Mouse (Mus musculus) adrenal gland, adult 18-20 months (tissue): ENCODE results near the gene Frs3. TPM values are rescaled to one million over a fixed set of nuclear protein-coding genes. Genes with fewer than 3 reads are reported as not detected.
A peak's percentile ranks its signal among the peaks of the same experiment; 100 is the strongest.

Source experiments
- DNase-seq, 2 experiments: peaks; one replicate each; pipeline ENCODE4 v3.0.0; 2021 to 2022; ENCODE audit warnings: low spot score in 2 of 2
- total RNA-seq, 2 experiments: library from RNA; stranded (reverse); gene quantifications; 1 replicate in 1 of 2; 2 replicates in 1 of 2; pipeline ENCODE4 v1.2.3; 2021

The Frs3 gene
- total RNA-seq, 2 experiments from 2014 or later, result 4.9 to 7.1 TPM

GRCm38 (mm10) chr17:47730633-47731575, 42.1 kb downstream of the Frs3 start:
- no peak for DNase-seq

DNA sequence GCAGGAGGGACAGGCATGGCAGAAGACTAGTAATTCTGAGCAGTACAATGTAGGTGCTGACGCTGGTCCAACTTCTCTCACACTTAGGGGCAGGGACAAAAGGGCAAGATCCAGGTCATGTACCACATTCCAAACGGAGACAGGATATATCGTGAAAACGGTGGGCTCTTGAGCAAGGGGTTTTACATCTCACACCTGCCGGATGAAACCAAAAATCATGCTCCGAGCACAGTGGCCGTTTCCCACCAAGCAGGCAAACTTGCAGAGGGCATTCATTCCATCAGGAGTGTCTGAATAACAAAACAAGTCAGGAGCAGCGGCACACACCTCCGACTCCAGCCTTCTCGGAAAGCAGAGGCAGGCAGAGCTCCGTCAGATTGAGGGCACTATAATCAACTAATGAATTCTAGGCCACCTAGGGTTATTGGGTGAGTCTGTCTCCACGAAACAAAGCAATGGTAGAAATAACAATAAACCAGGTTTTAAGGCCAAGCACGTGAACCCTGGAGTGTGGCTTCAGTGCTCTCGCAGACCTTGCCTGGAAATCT, 46.8 kb downstream of the Frs3 start:
- DNase-seq, result no peak

DNA sequence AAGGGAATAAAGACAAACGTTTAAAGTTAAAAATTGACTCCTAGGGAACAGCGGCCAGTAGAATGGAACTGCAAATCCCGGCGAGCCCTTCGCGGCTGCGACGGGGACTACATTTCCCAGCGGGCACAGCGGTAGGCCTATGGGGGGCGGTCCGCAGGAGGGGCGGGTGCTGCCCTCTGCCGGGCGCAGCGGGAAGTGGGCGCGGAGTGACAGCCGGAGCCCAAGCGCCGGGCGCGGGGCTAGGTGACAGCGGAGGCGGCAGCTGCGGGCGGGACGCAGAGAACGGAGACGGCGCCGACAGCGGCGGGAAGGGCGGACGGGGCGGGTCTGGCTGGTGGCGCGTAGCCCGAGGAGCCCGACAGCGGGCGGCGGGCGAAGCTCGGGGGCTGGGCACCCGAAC, 48.0 kb downstream of the Frs3 start, which contains the start of gene Tfeb:
Gene Tfeb, plus strand, starts transcription at position 175 of the 400 bp plus-strand sequence.
- DNase-seq, result peak; percentile 99

GRCm38 (mm10) chr17:47737271-47738065, 48.6 kb downstream of the Frs3 start:
- peak; percentile 84 to 87 for DNase-seq

DNA sequence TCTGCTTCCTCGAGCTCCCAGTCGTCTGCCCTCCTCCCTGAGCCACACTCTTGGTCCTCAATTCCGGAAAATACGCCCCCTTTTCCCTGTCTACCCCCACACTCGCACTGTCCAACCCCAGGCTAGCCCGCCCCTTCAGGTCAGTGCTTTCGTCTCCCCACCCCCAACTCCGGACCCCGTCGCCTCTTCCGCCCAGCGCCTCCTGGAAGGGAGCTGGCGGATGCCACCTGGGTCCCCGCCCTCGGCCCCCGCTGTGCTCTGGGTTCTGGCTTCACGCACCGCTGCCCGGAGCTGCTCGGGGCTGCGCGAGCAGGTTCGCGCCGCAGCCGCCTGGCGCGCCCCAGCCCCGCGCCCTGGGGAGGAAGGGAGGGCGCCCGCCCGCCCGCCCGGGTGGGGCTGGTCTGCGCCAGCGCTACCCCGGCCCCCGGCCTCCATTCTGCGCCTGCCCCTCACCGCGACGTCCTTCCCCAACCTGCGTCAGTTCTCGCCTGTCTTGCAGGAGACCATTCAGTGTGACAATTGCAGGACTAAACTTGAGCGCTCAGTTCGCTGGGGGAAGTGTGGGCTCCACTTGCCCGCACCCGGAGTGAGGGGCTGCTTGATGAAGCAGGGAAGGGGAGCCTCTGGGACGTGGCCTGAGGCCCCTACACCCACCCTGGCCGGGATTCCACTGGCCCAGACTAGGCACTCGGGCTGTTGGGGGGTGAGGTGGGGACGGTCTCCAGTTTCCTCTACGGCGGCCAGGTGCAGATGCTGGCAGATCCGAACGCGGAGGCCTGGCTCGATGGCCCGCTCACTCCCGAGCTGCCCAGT, 49.4 kb downstream of the Frs3 start:
- DNase-seq, result peak; percentile 51 to 62

DNA sequence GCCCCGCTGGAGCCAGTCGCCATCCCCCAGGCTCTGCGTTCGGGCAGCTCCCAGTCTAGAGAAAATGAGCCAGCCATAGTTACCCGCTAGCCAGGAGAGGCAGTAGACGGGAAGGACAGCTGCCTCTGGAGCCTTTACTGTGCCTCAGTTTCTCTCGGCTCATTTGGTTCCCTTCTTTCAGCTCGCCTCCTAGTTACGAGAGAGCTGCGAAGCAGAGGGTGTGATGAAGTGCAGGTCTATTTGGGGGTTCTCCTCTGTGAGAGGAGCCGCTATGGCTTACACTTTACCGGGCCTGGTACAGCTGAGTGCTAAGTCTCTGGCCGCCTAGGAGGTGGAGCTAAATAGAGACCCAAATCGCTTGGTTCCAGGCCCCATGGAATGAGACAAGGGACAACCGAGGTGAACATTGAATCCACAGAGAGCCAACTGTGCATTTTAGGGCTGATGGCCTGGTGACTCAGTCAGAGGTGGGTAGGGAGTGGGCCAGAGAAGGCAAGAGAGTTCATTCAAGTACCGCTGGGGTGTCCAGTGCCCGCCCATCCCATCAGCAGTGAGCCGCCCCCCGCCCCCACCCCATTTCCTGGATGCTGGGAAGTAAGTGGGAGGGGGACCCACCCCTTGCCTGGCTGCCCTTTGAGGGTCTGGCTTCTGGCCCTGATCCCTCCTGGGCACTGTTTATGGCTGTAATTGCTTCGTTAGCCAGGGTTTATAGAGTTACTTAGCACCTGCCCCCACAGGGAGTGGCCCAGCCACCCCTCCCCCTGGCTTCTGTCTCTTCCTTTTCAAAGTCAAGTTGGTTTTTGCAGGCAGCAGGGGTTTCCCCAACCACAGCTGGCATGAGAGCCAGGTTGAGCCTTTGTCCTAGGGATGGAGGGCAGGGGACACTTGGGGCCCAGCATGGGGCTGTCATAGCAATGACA, 50.3 kb downstream of the Frs3 start:
- no peak for DNase-seq

GRCm38 (mm10) chr17:47740186-47740585, 51.4 kb downstream of the Frs3 start:
- DNase-seq, result no peak

DNA sequence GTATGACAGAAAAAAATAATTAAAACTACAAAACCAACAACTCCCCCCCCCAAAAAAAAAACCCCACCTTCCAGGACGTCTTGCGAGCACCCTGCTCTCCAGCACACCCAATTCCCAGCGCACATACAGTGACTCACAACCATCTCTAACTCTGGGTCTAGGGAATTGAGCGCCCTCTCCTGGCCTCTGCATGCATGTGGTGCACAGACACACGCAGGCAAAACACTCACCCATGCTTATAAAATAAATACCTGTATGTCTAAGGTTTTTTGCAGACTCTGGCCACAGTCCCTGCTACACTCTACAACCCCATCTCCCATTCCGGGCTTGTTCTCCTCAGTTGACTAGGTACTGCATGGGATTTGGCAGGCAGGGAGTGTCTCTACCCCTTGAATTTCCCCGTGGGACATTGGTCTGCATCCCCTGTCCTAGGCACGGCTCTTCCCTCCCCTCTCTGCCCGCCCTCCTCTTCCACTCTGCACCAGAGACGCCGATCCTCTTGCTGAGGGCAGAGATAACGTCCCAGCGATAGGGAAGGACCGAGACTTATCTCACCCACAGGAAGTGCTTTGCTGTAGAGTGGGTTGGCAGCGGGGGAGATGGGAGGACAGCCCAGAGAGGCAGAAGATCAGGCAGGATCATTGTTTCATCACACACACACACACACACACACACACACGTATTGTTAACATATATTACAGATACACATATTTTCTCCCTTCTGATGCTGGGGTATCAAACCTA, 54.3 kb downstream of the Frs3 start:
- DNase-seq, result no peak

- no peak for DNase-seq
Observed at GRCm38 (mm10) chr17:47744086-47744485, 55.3 kb downstream of the Frs3 start.

GRCm38 (mm10) chr17:47744746-47745368, 56.0 kb downstream of the Frs3 start:
- DNase-seq, result no peak

DNA sequence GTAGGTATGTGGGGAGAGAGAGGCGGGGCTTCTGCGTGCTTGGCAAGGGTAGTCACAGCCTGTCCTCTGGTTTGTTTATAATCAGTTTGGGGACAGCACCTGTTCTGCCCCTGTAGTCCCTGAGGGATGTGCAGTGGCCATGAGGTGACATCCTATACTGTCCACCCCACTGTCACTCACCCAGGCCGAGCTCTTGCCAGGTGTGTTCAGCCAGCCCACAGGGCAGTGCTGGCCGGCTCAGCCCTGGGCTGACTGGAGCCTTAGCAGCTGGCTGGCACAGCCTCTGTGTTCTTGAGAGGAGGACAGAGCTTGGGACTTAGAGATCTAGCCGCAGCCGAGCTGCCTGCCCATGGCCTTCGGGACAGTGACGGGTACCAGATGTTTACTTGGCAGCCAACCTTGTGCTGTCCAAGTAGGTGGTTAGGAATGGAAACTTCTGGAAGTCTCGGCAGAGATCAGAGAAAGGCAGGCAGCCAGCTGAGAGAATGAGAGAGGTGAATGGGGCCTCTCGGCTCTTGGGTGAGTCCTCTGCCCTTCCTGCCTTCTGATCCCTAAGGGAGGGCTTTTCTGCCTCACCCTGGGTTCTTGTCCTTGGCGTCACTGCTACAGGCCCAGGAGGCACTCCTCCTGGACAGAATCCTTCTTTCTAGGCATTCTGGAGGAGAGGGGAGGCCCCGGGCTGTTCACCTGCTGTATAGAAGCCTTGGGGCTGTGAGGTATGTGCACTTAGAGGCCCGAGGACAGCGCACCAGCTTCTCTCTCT, 60.1 kb downstream of the Frs3 start:
- no peak for DNase-seq

DNA sequence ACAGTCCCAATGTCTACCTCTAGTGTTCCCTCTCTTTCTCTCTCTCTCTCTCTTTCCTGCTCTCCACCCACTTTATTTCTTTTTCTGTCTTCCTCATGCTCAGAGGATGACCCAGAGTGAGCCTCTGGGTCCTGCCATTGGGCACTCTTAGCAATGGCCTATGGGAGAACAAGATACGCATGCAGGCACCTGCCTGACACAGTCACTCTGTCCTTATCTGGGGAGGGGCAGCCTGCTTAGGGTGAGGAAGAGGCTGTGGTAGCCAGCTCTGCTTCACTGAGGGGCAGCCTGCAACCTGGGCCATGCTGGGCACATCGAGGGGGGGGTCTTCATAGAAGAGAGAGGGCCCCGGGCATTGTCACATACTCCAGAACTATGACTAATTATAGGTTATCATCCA, 60.8 kb downstream of the Frs3 start:
- DNase-seq, result no peak

DNA sequence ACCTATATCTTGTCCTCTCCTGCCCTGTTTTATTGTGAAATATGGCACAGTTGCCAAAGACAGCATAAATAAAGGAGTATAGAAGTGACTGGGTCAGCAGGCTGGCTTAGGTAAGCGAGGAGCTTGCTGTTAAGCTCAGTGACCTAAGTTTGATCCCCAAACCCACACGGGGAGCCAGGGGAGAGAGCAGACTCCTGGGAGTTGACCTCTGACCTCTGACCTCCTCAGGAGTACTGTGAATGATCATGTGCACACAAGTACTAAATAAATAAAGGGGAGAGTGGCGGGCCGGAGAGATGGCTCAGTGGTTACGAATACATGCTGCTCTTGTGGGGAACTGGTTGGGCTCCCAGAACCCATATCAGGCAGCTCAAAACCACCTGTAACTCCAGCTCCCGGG, 61.3 kb downstream of the Frs3 start:
- DNase-seq, result no peak

DNA sequence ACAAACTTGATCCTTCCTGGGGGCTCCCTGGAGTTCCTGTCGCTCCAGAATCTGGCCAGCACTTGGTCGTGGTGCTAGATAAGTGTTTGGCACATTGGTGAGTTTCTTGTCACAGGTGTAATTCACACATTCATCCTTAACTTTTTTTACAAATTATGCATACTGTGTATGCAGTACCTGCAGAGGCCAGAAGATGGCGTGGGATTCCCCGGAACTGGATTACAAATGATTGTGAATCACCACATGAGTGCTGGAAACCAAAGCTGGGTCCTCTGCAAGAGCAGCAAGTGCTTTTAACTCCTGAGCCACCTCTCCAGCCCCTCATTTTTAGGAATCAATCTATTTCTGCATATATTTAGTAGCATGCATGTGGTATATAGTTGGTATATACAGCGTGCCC, 63.0 kb downstream of the Frs3 start:
- no peak for DNase-seq

GRCm38 (mm10) chr17:47753130-47753775, 64.4 kb downstream of the Frs3 start:
- DNase-seq, result no peak
